Mouse (Mus musculus) c-Kit-negative CD71-positive TER-119-positive erythroid progenitor cells, embryonic 14.5 days (primary cell): ENCODE measurements around the gene Gm29644.
"Not testable (repeated sequence)": the region's sequence is repeated elsewhere in the genome, so short reads cannot be mapped to it uniquely, and the experiment has no call there.

Experiments used
- DNase-seq: peaks from one replicate; pipeline ENCODE4 v3.0.0-alpha.2; 2013; ENCODE audit warnings: low read depth, low spot score

The Gm29644 gene

DNA sequence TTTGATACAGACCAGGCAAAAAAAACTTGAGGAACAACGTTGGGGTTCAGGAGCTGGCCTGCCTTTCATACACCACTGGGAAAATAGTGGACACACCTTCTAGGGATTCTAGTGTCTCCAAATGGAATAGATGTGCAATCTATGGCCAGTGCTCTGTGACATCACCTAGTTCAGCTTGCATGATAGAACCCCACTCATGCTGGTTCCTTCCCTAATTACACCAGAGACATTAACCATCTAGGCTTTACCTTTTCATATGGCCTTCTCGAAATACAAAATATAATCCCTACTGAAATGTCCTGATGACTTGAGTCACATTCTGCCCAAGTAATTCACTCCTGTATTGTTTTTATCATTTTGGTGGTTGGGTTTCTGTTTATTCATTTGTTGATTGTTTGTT, at the start of gene Gm29644, which contains the start of gene Gm29423:
Gene Gm29644, minus strand, starts transcription at position 157 of the 400 bp plus-strand sequence.
Gene Gm29423, minus strand, starts transcription at position 101 of the 400 bp plus-strand sequence.
- DNase-seq: not testable (repeated sequence)

DNA sequence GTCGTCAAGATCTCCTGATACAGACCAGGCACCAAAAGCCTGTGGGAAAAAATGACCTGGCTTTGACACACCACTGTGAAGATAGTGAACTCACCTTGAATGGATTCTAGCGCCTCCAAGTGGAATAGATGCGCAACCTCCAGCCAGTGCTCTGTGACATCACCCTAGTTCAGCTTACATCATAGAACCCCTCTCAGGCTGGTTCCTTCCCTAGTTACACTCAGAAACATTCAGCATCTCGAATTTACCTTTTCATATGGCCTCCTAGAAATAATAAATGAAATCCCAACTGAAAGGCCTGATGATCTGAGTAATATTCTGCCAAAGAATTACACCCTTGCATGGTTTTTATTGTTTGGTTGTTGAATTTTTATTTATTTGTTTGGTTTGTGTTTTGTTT, 29.6 kb downstream of the Gm29644 start, which contains the start of gene Gm21118:
Gene Gm21118, minus strand, starts transcription at position 101 of the 400 bp plus-strand sequence.
- DNase-seq: not testable (repeated sequence)
